Mouse (Mus musculus): ENCODE results near the gene Pls3.

Pls3 gene

DNA sequence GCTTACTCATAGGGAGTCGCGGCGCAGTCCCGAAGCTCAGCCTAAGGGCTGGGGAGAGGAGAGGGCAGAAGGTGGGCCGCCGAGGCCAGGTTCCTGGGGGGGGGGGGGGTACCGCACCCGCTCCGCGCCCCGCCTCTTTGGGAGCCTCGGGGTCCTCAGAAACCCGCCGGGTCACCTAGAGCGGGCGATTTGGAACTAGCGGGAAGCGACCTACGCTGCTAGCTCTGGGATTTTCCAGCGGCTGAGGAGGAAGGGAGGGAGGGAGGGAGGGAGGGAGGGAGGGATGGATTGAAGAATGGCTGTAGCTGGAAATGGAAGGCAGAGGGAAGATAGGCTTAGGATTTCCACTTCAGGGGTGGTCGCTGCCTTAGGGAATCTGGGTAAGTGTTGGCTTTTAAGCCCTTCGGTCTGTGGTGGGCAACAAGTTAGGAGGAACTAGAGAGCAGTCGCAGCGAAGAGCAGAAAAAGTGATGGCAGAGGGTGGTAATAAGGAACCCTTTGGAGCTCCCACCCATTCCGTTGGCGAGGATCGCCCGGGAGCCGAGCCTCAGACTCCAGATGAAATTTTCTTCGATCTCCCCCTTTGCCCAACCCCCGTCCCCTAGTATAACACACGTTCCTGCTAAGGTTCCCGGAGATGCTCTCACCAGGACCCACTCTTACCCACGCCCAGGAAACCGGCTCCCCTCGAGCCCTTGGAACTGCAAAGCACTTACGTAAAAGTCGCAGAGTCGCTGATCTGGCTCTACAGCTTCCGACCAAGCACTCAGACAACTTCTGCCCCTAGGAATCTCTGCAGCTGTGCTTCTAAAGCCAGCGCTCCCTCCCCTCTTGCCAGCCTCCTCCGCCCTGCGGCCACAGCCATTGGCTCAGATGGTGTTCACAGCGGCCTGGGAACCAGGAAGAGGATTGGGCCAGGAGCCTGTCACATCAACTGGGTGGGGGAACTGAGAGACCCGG lies at the start of gene Pls3:
Gene Pls3, minus strand, starts transcription at position 851 of the 960 bp plus-strand sequence.
- DNase-seq (ENCODE audit: low read depth) = peak; percentile 79

GRCm38 (mm10) chrX:75895716-75896115 lies 20.7 kb upstream of the Pls3 start:
- DNase-seq (ENCODE audit: low read depth) = no peak

DNA sequence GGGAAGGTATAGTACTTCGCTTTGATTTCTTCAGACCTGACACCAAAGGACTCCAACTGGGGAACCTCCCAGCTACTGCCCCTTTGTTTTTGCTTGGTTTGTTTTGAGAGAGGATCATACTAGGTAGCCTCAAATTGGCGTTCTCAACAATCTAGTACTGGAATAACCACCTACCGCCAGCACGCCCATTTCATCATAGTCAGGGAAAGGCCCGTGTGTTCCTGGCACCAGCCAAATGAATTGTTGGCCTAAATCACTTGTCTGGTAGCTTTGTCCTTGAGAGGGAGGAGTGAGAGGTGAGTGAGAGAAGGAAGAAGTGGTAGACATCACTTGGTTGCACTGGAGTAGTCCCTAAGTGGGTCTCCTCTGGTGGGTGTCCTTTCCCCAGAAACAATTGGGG lies 584 bp upstream of the Pls3 start:
- DNase-seq (ENCODE audit: low read depth) = no peak

DNA sequence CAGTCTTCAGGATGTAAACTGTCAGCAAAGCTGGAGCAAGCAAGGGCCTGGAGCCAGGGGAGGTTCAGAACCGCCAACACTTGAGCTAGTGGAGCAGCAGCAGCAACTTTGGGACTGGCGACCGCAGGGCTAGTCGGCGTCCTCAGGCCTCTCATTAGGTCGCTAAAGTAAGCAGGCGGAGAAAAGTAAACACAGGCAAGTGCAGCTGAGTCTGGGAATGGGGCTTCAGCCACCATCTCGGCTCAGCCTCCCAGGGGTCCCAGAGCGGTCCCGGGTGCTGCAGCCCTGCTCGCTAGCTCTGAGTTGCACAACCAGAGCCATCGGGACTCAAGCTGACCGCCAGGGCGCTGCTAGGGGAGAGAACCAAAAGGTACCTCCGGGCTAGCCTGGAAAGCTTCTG lies 1.2 kb downstream of the Pls3 start:
- no peak for DNase-seq (ENCODE audit: low read depth)

- no peak for DNase-seq (ENCODE audit: low read depth)
These were observed 1.7 kb downstream of the Pls3 start for GRCm38 (mm10) chrX:75873253-75873652.

DNA sequence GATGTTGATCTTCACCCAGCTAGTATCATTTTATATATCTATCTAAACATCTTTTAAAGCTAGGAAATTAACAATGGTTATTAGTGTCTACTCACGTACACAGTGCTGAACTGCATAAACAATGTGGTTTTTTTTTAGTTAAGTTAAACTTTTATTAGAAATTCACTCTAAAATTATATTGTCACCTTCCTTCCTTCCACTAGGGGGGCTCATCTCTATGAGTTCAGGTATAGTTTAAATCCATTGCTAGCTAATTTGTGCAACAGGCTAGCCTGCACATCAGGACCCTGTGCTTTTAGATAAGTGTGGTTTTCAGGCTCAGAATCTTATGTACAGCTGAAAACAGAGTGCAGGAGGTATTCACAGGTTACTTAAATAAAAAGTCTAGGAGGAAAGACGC lies 3.1 kb downstream of the Pls3 start:
- no peak for DNase-seq (ENCODE audit: low read depth)

DNA sequence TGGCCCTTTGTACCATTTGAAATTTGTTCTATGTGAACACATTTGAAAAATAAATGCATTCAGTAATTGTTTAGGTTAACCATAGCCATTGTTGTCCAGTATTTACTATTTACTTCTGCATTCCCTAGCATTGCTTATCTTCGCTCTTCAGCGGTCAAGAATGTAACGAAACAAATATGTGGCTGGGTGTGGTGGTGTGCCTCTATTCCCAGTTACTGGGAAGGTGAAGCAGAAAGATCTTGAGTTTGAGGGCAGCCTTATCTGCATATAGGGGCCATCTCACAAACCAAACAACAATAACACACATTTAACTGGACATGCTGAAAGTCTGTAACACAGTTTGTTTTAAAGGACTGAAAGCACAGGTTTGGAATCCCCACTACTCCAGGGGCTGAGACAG lies 13.3 kb downstream of the Pls3 start:
- DNase-seq (ENCODE audit: low read depth) = no peak

DNA sequence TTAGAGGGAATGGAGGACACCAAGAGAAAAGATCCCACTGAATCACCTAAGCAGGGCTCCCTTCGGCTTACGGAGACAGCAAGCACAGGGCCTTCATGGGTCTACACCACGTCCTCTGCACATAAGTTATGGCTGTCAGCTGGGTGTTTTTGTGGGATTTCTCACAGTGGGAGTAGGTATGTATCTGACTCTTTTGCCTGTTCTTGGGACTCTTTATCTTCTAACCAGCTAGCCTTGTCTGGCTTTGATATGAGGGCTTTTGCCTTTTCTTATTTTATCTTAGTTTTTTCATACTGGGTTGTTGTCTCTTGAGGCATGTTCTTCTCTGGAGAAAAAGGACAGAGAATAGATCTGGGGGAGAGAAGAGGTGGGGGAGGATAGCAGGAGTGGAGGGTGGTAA lies 20.7 kb downstream of the Pls3 start:
- no peak for DNase-seq (ENCODE audit: low read depth)

DNA sequence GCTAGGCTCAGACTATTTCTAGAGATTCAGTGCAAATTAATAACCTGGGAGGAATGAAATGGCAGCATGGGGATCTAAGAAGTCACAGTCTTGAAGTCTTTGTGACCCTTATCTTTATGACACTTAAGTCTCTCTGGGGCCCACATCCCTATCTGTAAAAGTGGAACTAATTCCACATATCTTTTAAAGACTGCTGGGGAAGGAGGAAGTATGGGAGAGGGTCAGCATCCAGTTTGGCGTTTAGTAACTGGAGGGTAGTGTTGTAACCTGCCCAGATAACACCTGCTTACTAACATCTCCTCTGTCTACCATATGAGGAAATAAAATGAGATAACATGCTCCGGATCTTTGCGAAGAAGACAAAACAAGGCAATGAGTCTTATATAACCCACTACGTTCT lies 30.7 kb downstream of the Pls3 start:
- no peak for DNase-seq (ENCODE audit: low read depth)

GRCm38 (mm10) chrX:75842835-75843234 lies 32.1 kb downstream of the Pls3 start:
- DNase-seq (ENCODE audit: low read depth) = no peak

GRCm38 (mm10) chrX:75842120-75842519 lies 32.9 kb downstream of the Pls3 start:
- DNase-seq (ENCODE audit: low read depth) = no peak

- DNase-seq (ENCODE audit: low read depth) = no peak
These were observed 34.7 kb downstream of the Pls3 start for GRCm38 (mm10) chrX:75840263-75840662.

DNA sequence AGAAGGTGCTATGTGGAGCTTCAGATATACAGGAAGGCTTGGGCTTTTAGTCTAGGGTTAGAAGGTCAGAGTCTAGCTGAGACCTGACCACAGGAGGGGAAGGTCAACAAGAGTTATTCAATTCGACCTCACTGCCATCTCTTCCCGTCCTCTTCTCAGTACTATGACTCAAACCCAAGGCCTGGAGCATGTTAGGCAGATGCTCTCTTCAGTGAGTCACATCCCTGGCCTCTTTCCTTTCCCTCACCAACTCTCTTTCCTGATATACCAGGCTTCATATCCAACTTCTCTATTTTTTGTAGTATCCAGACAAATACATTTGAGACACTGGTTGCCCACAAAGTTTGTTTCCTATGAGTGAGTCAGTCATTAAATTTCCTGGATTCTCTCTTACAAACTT lies 40.1 kb downstream of the Pls3 start:
- no peak for DNase-seq (ENCODE audit: low read depth)

- DNase-seq (ENCODE audit: low read depth) = no peak
These were observed 40.7 kb downstream of the Pls3 start for GRCm38 (mm10) chrX:75834286-75834685.

GRCm38 (mm10) chrX:75833006-75833641 lies 41.9 kb downstream of the Pls3 start:
- no peak for DNase-seq (ENCODE audit: low read depth)

- no peak for DNase-seq (ENCODE audit: low read depth)
These were observed 45.1 kb downstream of the Pls3 start for GRCm38 (mm10) chrX:75829867-75830255.

DNA sequence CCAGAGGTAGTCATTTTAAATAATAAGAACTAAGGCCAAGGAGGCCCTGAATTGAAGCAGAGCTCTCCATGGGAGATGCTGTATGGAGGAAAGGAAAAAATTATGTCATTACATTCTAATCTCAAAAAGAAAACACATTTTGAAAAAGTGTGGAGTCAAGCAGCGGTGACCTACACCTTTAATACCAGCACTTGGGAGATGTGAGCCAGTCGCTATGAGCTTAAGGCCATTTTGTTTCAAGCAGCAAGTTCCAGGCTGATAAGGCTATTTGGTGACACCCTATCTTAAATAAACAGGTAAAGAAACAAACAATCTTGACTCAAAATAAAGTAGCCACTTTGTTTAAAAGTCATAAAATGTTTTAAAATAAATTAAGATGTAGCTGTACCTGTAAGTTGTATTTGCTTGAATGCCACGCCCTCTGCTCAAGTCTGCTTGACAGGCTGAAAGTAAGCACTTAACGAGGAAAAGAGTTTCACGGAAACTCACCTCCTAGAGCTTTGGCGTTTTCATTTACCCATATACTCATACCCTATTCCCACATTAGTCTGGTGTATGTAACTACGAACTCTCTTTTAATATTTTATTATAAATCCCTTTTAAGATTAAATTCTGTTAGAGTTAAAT lies 45.6 kb downstream of the Pls3 start:
- DNase-seq (ENCODE audit: low read depth) = no peak

- DNase-seq (ENCODE audit: low read depth) = peak; percentile 46
These were observed 56.2 kb downstream of the Pls3 start for GRCm38 (mm10) chrX:75818647-75819271.

DNA sequence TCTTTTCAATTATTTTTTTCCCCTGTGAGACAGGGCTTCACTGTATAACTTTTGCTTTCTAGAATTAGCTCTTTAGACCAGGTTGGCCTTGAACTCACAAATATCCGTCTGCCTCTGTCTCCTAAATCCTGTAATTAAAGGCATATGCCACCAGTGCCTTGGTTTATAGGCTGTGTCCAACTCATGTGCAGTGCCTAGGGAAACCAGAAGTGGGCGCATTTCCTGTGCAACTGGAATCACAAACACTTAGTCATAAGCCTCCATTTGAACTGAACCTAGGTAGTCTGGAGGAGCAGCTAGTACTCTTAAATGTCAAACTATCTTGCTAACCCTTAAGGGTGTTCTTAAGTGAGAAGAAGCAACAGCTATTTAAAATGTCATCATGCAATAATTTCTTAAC lies 60.0 kb downstream of the Pls3 start:
- DNase-seq (ENCODE audit: low read depth) = no peak

GRCm38 (mm10) chrX:75814123-75814522 lies 60.9 kb downstream of the Pls3 start:
- no peak for DNase-seq (ENCODE audit: low read depth)

DNA sequence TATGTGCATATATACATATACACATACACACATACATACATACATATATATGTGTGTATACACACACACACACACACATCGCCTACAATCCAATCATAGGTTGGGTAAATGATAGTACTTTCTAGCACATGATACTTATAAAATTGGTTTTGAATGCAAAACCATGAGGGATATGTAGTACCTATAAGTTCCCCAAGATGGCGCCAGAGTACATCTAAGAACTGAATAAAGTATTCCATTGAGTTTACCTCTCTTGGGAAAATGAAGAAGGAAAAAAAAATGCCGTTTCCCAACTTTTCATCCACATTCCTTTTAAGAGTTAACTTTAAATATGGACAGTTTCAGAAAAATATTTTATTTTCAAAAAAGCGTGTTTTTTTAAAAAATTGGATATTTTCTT lies 78.4 kb downstream of the Pls3 start:
- no peak for DNase-seq (ENCODE audit: low read depth)

DNA sequence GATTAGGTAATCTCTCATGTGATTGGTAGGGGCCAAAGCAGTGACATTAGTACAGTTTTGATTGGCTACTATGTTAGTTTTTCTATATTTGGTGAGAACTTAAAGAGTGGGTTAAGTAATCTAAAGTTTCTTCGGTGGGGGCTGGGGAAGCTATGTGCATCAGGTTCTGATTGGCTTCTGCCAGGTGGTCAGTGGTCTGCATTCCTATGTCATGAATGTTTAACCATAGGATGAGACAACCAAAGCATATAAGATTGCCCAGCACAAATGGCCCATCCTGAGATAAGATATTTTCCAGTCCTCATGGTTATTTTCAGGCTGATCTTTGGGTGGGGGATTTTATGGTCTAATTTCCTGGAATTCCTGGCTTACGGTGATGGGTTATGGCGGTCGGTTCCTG lies 95.2 kb downstream of the Pls3 start:
- no peak for DNase-seq (ENCODE audit: low read depth)

DNA sequence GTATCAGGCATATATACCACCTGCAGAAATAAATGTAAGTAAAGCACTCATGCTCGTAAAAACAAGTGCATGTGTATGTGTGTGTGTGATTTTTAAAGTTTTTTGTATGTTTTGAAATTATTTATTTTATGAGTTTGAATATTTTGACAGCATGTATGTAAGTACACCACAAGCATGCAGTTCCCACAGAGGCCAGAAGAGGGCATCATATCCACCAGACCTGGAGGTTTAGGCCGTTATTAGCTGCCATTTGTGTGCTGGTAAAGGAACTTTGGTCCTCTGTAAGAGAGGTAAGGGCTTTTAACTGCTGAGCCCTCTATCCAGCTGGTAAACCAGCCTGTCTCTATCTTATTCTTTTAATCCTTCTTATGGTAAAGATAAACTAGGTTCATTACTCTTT lies 97.5 kb downstream of the Pls3 start:
- no peak for DNase-seq (ENCODE audit: low read depth)

All from fibroblast of lung, adult 2 months (primary cell).